Mouse (Mus musculus): ENCODE measurements around the gene Isg20l2.

DNA sequence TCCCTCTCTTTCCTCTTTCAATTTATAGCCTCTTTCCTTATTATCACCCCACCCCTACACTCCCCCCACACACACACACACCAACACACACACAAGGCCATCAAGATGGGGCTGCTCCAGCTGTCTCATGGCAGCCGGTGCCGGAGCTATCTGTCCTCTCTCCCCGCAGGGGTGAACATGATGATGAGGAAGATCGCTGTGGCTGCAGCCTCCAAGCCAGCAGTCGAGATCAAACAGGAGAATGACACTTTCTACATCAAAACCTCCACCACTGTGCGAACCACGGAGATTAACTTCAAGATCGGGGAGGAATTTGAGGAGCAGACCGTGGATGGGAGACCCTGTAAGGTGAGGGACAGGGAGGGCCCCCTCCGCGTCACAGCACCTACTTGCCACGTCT lies 21.8 kb downstream of the Isg20l2 start:
- TF ChIP-seq CTCF (IDR thresholded peaks at IDR 0.05; ENCODE audit: control insufficient read depth, insufficient read depth, low read length) (no peak), POLR2A (IDR thresholded peaks at IDR 0.05; ENCODE audit: borderline replicate concordance, control insufficient read depth, low read depth, low read length) (no peak)

All from bone marrow, adult 2 months (tissue).